Mouse (Mus musculus) liver, postnatal 0 days (tissue): ENCODE measurements around the gene Anapc16.

Experiments
- CTCF ChIP-seq: sonication (generic); IDR thresholded peaks from 2 replicates; pipeline ENCODE4 v1.5.1; 2016; ENCODE audit warnings: antibody characterized with exemption, low read depth
- EP300 ChIP-seq: IDR thresholded peaks from 2 replicates; pipeline ENCODE4 v1.6.1; 2016; ENCODE audit warnings: antibody characterized with exemption, low read depth, mild to moderate bottlenecking

DNA sequence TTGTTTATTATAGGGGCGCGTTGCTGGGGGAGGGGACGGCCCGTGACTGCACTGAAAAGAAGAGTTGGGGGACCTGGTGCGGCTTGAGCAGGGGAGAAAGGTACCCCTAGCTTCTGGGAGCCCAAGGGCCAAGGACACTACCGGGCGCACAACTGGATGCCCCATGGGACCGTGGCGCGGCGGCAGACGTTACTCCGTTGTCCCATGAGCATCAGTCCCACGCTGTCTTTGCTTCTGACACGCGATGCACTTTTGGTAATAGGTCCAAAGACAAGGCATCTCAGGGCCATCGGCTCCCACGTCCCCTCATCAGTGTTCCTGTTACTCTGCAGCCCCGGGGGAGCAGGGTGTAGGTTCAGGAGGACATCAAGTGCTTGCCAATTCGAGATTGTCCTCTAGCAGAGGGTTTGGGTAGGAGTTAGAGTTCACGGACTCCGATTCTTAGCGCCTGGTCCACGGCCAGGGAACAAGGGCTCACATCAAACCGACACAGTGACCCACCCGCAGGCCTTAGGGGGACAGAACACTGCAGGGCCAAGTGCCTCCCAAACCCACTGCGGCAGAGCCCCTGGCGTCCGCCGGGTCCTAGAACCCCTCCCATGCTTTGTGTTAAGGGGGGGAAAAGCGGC, 50.7 kb downstream of the Anapc16 start:
- TF ChIP-seq CTCF (no peak), EP300 (no peak)
